Mouse (Mus musculus) E14TG2a.4 (cell line): ENCODE results near the gene Vwa3a.

Experiments used
- CTCF ChIP-seq: conservative IDR thresholded peaks from 2 replicates; pipeline ENCODE4 v1.5.1; 2014; ENCODE audit warnings: low read length
- NANOG ChIP-seq: IDR thresholded peaks from 2 replicates; pipeline ENCODE4 v1.6.1; 2014; ENCODE audit warnings: borderline replicate concordance, low read length, mixed read lengths
- POU5F1 ChIP-seq: IDR thresholded peaks from 2 replicates; pipeline ENCODE4 v1.6.1; 2014; ENCODE audit warnings: low read length, borderline replicate concordance

DNA sequence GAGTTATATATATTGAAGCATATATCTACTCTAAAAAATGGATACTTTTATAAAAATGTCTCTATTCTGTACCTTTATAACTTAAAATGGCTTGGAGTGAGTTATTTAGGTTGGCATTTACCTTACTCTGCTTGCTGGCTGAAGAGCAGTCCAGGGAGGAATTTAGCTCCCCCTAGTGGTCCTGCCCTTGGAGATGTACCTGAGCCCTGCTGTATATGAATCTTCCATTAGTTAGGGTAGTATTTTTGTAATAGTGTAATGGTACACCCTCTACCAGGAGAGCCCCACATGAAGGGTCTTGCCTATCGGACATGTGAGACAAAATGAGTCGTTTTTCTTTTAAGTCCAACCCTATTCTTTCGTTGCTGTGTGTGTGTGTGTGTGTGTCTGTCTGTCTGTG lies 11.5 kb upstream of the Vwa3a start:
- TF ChIP-seq CTCF = peak; percentile 80
- TF ChIP-seq NANOG = no peak
- no peak for TF ChIP-seq POU5F1
